Mouse (Mus musculus) C2C12 (cell line): Measurements from ENCODE around the gene Cdr2l. TPM values are rescaled to one million over a fixed set of nuclear protein-coding genes. Genes with fewer than 3 reads are reported as not detected.

Experiments
- H3K27me3 ChIP-seq: one replicate; pipeline ENCODE4 v1.6.1; 2011; ENCODE audit not compliant: control insufficient read depth, insufficient read depth, insufficient read length
- H3K36me3 ChIP-seq: one replicate; pipeline ENCODE4 v1.6.1; 2011; ENCODE audit not compliant: control insufficient read depth, insufficient read depth
- H3K4me3 ChIP-seq: one replicate; pipeline ENCODE4 v1.5.1; 2011; ENCODE audit warnings: mild to moderate bottlenecking, control low read depth; ENCODE audit not compliant: poor library complexity, insufficient read depth, severe bottlenecking
- H3K79me2 ChIP-seq: one replicate; pipeline ENCODE4 v1.6.1; 2011; ENCODE audit not compliant: control insufficient read depth, insufficient read depth
- H3K79me3 ChIP-seq: one replicate; pipeline ENCODE4 v1.6.1; 2011; ENCODE audit warnings: low read depth, control low read depth
- H3ac ChIP-seq: one replicate; pipeline ENCODE3; 2011; ENCODE audit warnings: low read depth; ENCODE audit not compliant: control insufficient read depth, insufficient read length
- CEBPB ChIP-seq: IDR thresholded peaks from one replicate; pipeline ENCODE4 v1.6.1; 2011; ENCODE audit warnings: low read depth, mild to moderate bottlenecking, control low read depth, moderate library complexity
- CTCF ChIP-seq: IDR thresholded peaks from one replicate; pipeline ENCODE4 v1.5.1; 2011; ENCODE audit not compliant: control insufficient read depth, insufficient read depth, insufficient read length
- FOSL1 ChIP-seq: IDR thresholded peaks from one replicate; pipeline ENCODE4 v1.8.0; 2011; ENCODE audit warnings: mild to moderate bottlenecking, low read length; ENCODE audit not compliant: poor library complexity, insufficient read depth, severe bottlenecking
- MAX ChIP-seq: IDR thresholded peaks from one replicate; pipeline ENCODE4 v1.6.1; 2011; ENCODE audit warnings: mild to moderate bottlenecking, control low read depth
- MYOD1 ChIP-seq: IDR thresholded peaks from one replicate; pipeline ENCODE4 v1.6.1; 2011; ENCODE audit warnings: low read depth; ENCODE audit not compliant: control insufficient read depth, insufficient read length
- MYOG ChIP-seq: IDR thresholded peaks from one replicate; pipeline ENCODE4 v1.6.1; 2011; ENCODE audit not compliant: control insufficient read depth, insufficient read length; ENCODE audit errors: extremely low read depth
- USF1 ChIP-seq: IDR thresholded peaks from one replicate; pipeline ENCODE4 v1.6.1; 2011; ENCODE audit warnings: low read depth, mild to moderate bottlenecking, control low read depth, moderate library complexity
- polyA plus RNA-seq: library from polyadenylated mRNA; unstranded; fragments of >200 nt; fragmentation: generic; extraction: Trizol; gene quantifications from one replicate; pipeline ENCODE4 v1.2.1, GENCODE M21; 2012; ENCODE audit warnings: missing spikeins

The Cdr2l gene
- polyA plus RNA-seq, 1 experiment = 23.2 TPM

DNA sequence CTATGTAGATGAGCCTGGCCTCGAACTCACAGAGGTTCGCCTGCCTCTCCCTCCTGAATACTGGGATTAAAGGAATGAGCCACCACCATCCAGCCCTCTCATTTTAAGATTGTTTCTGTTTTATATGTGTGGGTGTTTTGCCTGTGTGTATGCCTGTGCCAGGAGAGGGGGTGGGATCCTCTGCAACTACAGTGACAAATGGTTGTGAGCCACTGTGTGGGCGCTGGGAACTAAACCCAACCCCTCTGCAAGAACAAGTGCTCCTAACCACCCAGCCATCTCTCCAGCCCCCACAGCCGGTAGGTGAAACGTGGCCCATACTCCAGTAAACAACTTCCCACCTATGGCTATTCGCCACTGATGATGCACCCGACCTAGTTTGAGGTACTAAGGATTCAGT, 9.6 kb downstream of the Cdr2l start:
- Histone ChIP-seq H3K36me3 (peaks cover 74% of the 10 kb centered on the region), H3ac (no peak overlapping the region), H3K79me2 (peaks cover 31% of the 10 kb centered on the region), H3K4me3 (no peak overlapping the region), H3K79me3 (peaks cover 25% of the 10 kb centered on the region), H3K27me3 (no peaks in the 10 kb centered on the region)
- TF ChIP-seq USF1 (no peak), CEBPB (no peak), MYOG (no peak), MYOD1 (no peak), CTCF (no peak), FOSL1 (no peak), MAX (no peak)

DNA sequence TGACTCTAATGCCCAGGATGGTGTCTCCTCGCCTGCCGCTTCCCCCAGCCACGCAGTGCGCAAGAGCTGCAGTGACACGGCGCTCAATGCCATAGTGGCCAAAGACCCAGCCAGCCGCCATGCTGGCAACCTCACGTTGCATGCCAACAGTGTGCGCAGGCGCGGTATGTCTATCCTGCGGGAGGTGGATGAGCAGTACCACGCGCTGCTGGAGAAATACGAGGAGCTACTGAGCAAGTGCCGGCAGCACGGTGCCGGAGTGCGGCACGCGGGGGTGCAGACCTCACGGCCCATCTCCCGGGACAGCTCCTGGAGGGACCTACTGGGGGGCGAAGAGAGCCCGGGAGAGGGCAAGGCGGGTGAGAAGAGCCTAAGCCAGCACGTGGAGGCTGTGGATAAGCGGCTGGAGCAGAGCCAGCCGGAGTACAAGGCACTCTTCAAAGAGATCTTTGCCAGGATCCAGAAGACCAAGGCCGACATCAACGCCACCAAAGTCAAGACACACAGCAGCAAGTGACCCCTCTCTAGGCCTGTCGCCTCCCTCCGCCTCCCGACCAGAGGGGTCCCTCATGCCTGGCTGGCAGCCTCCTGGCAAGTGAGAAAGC, 12.1 kb downstream of the Cdr2l start:
- Histone ChIP-seq H3K79me2 (peaks cover 6% of the 10 kb centered on the region), H3K4me3 (no peak overlapping the region), H3K27me3 (no peaks in the 10 kb centered on the region), H3K36me3 (peaks cover 62% of the 10 kb centered on the region), H3K79me3 (peaks cover 6% of the 10 kb centered on the region), H3ac (no peak overlapping the region)
- TF ChIP-seq CEBPB = no peak
- TF ChIP-seq CTCF = no peak
- TF ChIP-seq USF1 = no peak
- TF ChIP-seq MYOG = no peak
- TF ChIP-seq MYOD1 = no peak
- no peak for TF ChIP-seq MAX
- TF ChIP-seq FOSL1 = no peak

DNA sequence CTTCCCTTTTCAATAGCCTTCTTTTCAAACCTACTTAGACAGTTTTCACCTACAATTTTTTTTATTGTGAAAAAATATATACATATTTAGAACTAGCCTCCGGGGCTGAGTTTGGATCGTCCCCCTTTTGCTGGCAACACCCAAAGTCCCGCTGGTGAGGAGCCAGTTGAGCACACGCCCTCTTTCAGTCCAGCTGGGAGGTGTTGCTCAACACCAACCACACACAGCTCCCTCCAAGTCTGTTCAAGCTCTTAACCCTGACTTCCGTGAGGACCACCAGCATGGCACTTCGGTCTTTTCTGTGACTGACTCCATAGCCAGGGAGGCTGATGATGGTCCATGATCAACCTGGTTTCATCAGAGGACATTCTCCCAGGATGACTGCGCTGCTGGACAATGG, 16.4 kb downstream of the Cdr2l start:
- TF ChIP-seq CEBPB = peak; percentile 41
- TF ChIP-seq MAX = no peak
- no peak for TF ChIP-seq CTCF
- Histone ChIP-seq H3ac (no peak overlapping the region), H3K36me3 (peaks cover 21% of the 10 kb centered on the region), H3K79me3 (no peaks in the 10 kb centered on the region), H3K79me2 (no peaks in the 10 kb centered on the region), H3K4me3 (no peak overlapping the region), H3K27me3 (no peaks in the 10 kb centered on the region)

DNA sequence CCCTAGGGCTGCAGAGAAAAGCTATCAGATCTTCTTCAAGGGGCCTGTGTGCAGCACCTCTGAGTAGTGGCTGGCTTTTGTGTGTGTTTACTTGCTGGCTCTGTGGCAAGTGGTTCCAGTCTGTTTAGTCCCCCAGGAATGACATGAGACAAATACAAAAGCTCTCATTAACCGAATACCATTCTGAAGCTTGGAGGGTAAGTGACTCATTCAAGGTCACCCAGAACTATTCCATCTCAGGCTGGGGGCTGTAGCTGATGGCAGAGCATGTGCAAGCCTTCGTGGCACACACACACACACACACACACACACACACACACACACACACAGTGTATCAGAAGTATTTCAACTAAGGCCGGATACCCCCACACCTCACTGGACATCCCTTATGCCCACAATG, 18.4 kb downstream of the Cdr2l start:
- Histone ChIP-seq H3K79me3 (peaks cover 7% of the 10 kb centered on the region), H3ac (no peak overlapping the region), H3K4me3 (no peak overlapping the region), H3K27me3 (no peaks in the 10 kb centered on the region), H3K36me3 (peaks cover 3% of the 10 kb centered on the region), H3K79me2 (peaks cover 14% of the 10 kb centered on the region)
- no peak for TF ChIP-seq MYOG
- no peak for TF ChIP-seq FOSL1
- TF ChIP-seq CEBPB = no peak
- no peak for TF ChIP-seq USF1
- TF ChIP-seq CTCF = no peak
- no peak for TF ChIP-seq MAX
- TF ChIP-seq MYOD1 = no peak

DNA sequence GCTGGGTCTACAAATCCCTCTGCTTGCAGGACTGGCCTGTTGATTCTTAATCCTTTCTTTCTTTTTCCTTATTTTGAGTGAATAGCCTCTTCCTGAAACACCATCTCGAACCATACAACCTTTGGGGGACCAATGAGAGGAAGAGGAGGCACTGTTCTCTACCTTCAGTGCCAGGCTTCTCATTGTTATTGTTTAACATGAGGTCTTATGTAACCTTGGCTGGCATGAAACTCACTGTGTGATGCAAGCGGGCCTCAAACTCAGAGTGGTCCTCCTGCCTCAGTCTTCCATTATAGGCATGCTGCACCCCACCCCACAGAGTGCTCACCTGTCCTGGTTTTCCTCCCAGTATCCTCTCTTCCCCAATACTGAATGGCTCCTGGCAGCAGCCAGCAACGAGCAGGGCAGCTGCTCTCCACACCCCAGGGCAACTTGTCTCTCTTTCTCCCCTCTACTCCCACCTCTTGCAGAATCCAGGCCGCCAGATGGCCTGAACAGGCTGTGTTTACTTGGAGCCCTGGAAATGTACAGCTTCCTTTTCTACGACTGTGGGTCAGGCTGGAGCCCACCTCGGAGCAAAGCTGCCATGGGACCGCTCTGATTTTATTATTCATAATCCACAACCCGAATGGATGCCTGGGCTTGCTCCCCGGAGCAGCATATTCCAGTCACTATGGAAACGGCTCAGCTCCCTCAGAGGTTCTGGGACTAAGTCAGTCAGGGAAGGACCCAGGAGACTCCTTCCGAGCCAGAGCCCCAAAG, 19.1 kb downstream of the Cdr2l start:
- H3K36me3 ChIP-seq = no peaks in the 10 kb centered on the region
- H3ac ChIP-seq = no peak overlapping the region
- no peaks in the 10 kb centered on the region for H3K27me3 ChIP-seq
- TF ChIP-seq USF1 = no peak
- no peak for TF ChIP-seq MYOG
- no peak for TF ChIP-seq MYOD1
- no peak for TF ChIP-seq MAX
- TF ChIP-seq CTCF = no peak
- no peak for TF ChIP-seq CEBPB
- no peak for TF ChIP-seq FOSL1
- peaks cover 21% of the 10 kb centered on the region for H3K79me2 ChIP-seq
- no peak overlapping the region for H3K4me3 ChIP-seq
- peaks cover 10% of the 10 kb centered on the region for H3K79me3 ChIP-seq
